Mouse (Mus musculus) thymus, adult 2 months (tissue): ENCODE data around the gene Farp1. TPM values are rescaled to one million over a fixed set of nuclear protein-coding genes. Genes with fewer than 3 reads are reported as not detected.

ENCODE experiments used
- DNase-seq: peaks from one replicate; pipeline ENCODE4 v3.0.0; 2021
- H3K27ac ChIP-seq: fragments of 200-500 bp; 2 replicates; pipeline ENCODE4 v1.5.1; 2012; ENCODE audit warnings: low read length, control low read depth; ENCODE audit not compliant: control insufficient read depth, insufficient read depth
- H3K27me3 ChIP-seq: fragments of 200-500 bp; 2 replicates; pipeline ENCODE4 v1.6.1; 2012; ENCODE audit warnings: mild to moderate bottlenecking, low read length, moderate library complexity, mixed read lengths; ENCODE audit not compliant: control insufficient read depth, insufficient read depth
- H3K36me3 ChIP-seq: fragments of 200-500 bp; 2 replicates; pipeline ENCODE4 v1.6.1; 2012; ENCODE audit warnings: mild to moderate bottlenecking, low read length, moderate library complexity; ENCODE audit not compliant: control insufficient read depth, insufficient read depth
- H3K4me1 ChIP-seq: fragments of 200-500 bp; replicated peaks from 2 replicates; pipeline ENCODE4 v1.6.1; 2012; ENCODE audit warnings: low read length; ENCODE audit not compliant: control insufficient read depth, insufficient read depth
- H3K4me3 ChIP-seq: fragments of 200-500 bp; 2 replicates; pipeline ENCODE4 v1.5.1; 2012; ENCODE audit warnings: mild to moderate bottlenecking, low read length, control low read depth, moderate library complexity; ENCODE audit not compliant: control insufficient read depth, insufficient read depth
- CTCF ChIP-seq: fragments of 200-500 bp; IDR thresholded peaks from 2 replicates; pipeline ENCODE4 v1.5.1; 2012; ENCODE audit warnings: mild to moderate bottlenecking, control low read depth, low read length, moderate library complexity, borderline replicate concordance; ENCODE audit not compliant: control insufficient read depth, poor library complexity, insufficient read depth; ENCODE audit errors: extremely low read depth
- POLR2A ChIP-seq: fragments of 200-500 bp; IDR thresholded peaks from 2 replicates; pipeline ENCODE4 v1.6.1; 2012; ENCODE audit warnings: mild to moderate bottlenecking, low read length, control low read depth, moderate library complexity; ENCODE audit not compliant: control insufficient read depth, poor library complexity, insufficient read depth; ENCODE audit errors: extremely low read depth
- WGBS: fragments of 180-500 bp; shearing (Covaris S2); methylation state at CpG from one replicate; pipeline ENCODE4 v1.1.7; 2018; 5-methylcytosine and 5-hydroxymethylcytosine counted together
- polyA plus RNA-seq: library from polyadenylated mRNA; depleted of rRNA; stranded (reverse); fragments of >200 nt; gene quantifications from 2 replicates; pipeline ENCODE4 v1.2.3, GENCODE M21; 2012

The Farp1 gene
- polyA plus RNA-seq, 1 experiment = 5.1 TPM

- Histone ChIP-seq H3K36me3 (no peaks in the 10 kb centered on the region), H3K27ac (no peak overlapping the region), H3K4me3 (no peak overlapping the region), H3K27me3 (no peaks in the 10 kb centered on the region), H3K4me1 (peaks cover 4% of the 10 kb centered on the region; the same call in 1 of the 2 replicates)
- DNase-seq = no peak
- TF ChIP-seq CTCF (no peak), POLR2A (no peak)
- WGBS = 81% methylated on average over 3 of the region's 3 CpGs
These were observed 112.0 kb downstream of the Farp1 start for GRCm38 (mm10) chr14:121147026-121147425.

- no peaks in the 10 kb centered on the region for H3K27me3 ChIP-seq
- WGBS = 90% methylated on average over 11 of the region's 11 CpGs
- DNase-seq = no peak
- no peak overlapping the region for H3K4me3 ChIP-seq
- H3K4me1 ChIP-seq = peaks cover 4% of the 10 kb centered on the region; the same call in 1 of the 2 replicates
- TF ChIP-seq CTCF (no peak), POLR2A (no peak)
- no peak overlapping the region for H3K27ac ChIP-seq
- H3K36me3 ChIP-seq = no peaks in the 10 kb centered on the region
These were observed 113.2 kb downstream of the Farp1 start for GRCm38 (mm10) chr14:121148088-121148785.

- Histone ChIP-seq H3K36me3 (no peaks in the 10 kb centered on the region), H3K4me3 (no peak overlapping the region), H3K27me3 (no peaks in the 10 kb centered on the region), H3K4me1 (peaks cover 4% of the 10 kb centered on the region; the same call in 1 of the 2 replicates), H3K27ac (no peak overlapping the region)
- 94% methylated on average over 5 of the region's 5 CpGs for WGBS
- TF ChIP-seq CTCF (no peak), POLR2A (no peak)
- no peak for DNase-seq
These were observed 115.0 kb downstream of the Farp1 start for GRCm38 (mm10) chr14:121149984-121150383.

GRCm38 (mm10) chr14:121151837-121152236, 116.8 kb downstream of the Farp1 start:
- H3K4me3 ChIP-seq = no peak overlapping the region
- no peaks in the 10 kb centered on the region for H3K27me3 ChIP-seq
- H3K27ac ChIP-seq = no peak overlapping the region
- no peaks in the 10 kb centered on the region for H3K4me1 ChIP-seq
- no peak for TF ChIP-seq CTCF
- no peak for TF ChIP-seq POLR2A
- 96% methylated on average over 10 of the region's 10 CpGs for WGBS
- DNase-seq = no peak
- no peaks in the 10 kb centered on the region for H3K36me3 ChIP-seq

GRCm38 (mm10) chr14:121152771-121153170, 117.8 kb downstream of the Farp1 start:
- DNase-seq = no peak
- Histone ChIP-seq H3K27ac (no peak overlapping the region), H3K36me3 (no peaks in the 10 kb centered on the region), H3K4me3 (no peak overlapping the region), H3K27me3 (no peaks in the 10 kb centered on the region), H3K4me1 (no peaks in the 10 kb centered on the region)
- WGBS = 90% methylated on average over 6 of the region's 6 CpGs
- TF ChIP-seq POLR2A = no peak
- TF ChIP-seq CTCF = no peak

GRCm38 (mm10) chr14:121153260-121153659, 118.3 kb downstream of the Farp1 start:
- no peak for DNase-seq

GRCm38 (mm10) chr14:121155173-121155572, 120.2 kb downstream of the Farp1 start:
- no peak overlapping the region for H3K4me3 ChIP-seq
- 89% methylated on average over 4 of the region's 4 CpGs for WGBS
- no peak overlapping the region for H3K27ac ChIP-seq
- no peaks in the 10 kb centered on the region for H3K4me1 ChIP-seq
- H3K27me3 ChIP-seq = no peaks in the 10 kb centered on the region
- no peaks in the 10 kb centered on the region for H3K36me3 ChIP-seq
- TF ChIP-seq POLR2A (no peak), CTCF (no peak)
- DNase-seq = no peak

More at GRCm38 (mm10) chr14:121153260-121153659, 118.3 kb downstream of the Farp1 start:
- Histone ChIP-seq H3K27me3 (no peaks in the 10 kb centered on the region), H3K4me3 (no peak overlapping the region), H3K36me3 (no peaks in the 10 kb centered on the region), H3K27ac (no peak overlapping the region), H3K4me1 (no peaks in the 10 kb centered on the region)
- TF ChIP-seq CTCF = no peak
- TF ChIP-seq POLR2A = no peak
- WGBS = 95% methylated on average over 7 of the region's 7 CpGs
